Mouse (Mus musculus): ENCODE results near the gene Siah1b. TPM values are rescaled to one million over a fixed set of nuclear protein-coding genes. Genes with fewer than 3 reads are reported as not detected.

The Siah1b gene
- 4.2 and 9.7 TPM in 2 replicates for polyA plus RNA-seq (2012; rRNA removed; ENCODE audit: low replicate concordance)

GRCm38 (mm10) chrX:164076040-164076775 is at the start of gene Siah1b:
Gene Siah1b, minus strand, starts transcription at chrX:164076493.

DNA sequence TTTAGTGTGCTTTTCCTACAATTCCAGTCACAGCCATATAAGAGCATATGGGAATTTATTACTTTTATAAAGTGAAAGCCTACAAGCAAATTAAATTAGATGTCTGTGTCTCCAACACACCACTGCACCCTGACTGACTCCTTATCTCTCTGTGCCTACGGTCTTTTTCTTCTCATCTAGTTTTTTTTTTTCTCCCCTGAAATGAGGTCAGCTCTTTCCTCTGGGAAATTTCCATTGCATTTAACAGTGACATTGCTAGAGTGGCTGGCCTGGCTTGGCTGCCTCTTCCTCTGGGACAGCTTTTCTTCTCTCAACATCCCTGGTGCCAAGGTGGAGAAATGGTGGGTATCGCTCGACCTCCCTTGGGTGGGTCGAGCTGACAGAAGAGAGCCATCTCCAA is 12.3 kb upstream of the Siah1b start, which contains the start of gene Cltrn:
Gene Cltrn (plus strand): TSS at position 249 of the 400 bp plus-strand sequence.

GRCm38 (mm10) chrX:164027607-164028289 is 48.5 kb downstream of the Siah1b start, which contains the start of gene Car5b:
Gene Car5b, minus strand, starts transcription at chrX:164027997.

Other genes starting within 250 kb of the Siah1b start
- 4.0 and 6.0 TPM in 2 replicates for gene Ap1s2, start 167.5 kb downstream of the Siah1b start, polyA plus RNA-seq (2012; rRNA removed; ENCODE audit: low replicate concordance)
- gene Zrsr2, start 117.8 kb downstream of the Siah1b start, polyA plus RNA-seq (2012; rRNA removed; ENCODE audit: low replicate concordance), result 6.8 and 9.0 TPM in 2 replicates
- gene Car5b, start 48.5 kb downstream of the Siah1b start, polyA plus RNA-seq (2012; rRNA removed; ENCODE audit: low replicate concordance), result 73.4 and 115 TPM in 2 replicates
- gene Cltrn, start 12.3 kb upstream of the Siah1b start, polyA plus RNA-seq (2012; rRNA removed; ENCODE audit: low replicate concordance), result not detected in 2 replicates
- gene Ace2, start 62.8 kb upstream of the Siah1b start, polyA plus RNA-seq (2012; rRNA removed; ENCODE audit: low replicate concordance), result 0.09 and 0.14 TPM in 2 replicates
- 0.83 and 1.0 TPM in 2 replicates for gene Bmx, start 181.7 kb upstream of the Siah1b start, polyA plus RNA-seq (2012; rRNA removed; ENCODE audit: low replicate concordance)
- gene Pir, start 192.9 kb upstream of the Siah1b start, polyA plus RNA-seq (2012; rRNA removed; ENCODE audit: low replicate concordance), result 3.7 and 5.5 TPM in 2 replicates

Measured in subcutaneous adipose tissue, adult 2 months (tissue).